8 mouse cellular contexts compared by ENCODE assay signal in genomic region chr10:75558515-75558914, GRCm38 (mm10). TPM values are rescaled to one million over a fixed set of nuclear protein-coding genes. Genes with fewer than 3 reads are reported as not detected.
A peak's percentile ranks its signal among the peaks of the same experiment; 100 is the strongest.
DNase-seq lines count a peak whose midpoint lies in the region; ATAC-seq lines count a peak whose summit lies in the region.

No protein-coding gene starts in this region.

- no peaks in the 10 kb centered on the region for H3K9me3 ChIP-seq in embryonic facial prominence, embryonic 14.5 days (ENCODE audit: control insufficient read depth, low read length)

- peak overlapping the region; percentile 97 for H3K4me2 ChIP-seq in embryonic facial prominence, embryonic 14.5 days (ENCODE audit: low read depth, low read length)

- WGBS in embryonic facial prominence, embryonic 14.5 days = 41% methylated on average over 3 of the region's 3 CpGs

- H3K9ac ChIP-seq in embryonic facial prominence, embryonic 14.5 days (ENCODE audit: low read depth, low read length) = no peak overlapping the region

- H3K27ac ChIP-seq in embryonic facial prominence, embryonic 14.5 days (replicated peaks; ENCODE audit: low read depth, low read length) = peak overlapping the region; percentile 55

- H3K27me3 ChIP-seq in embryonic facial prominence, embryonic 14.5 days (replicated peaks; ENCODE audit: control insufficient read depth, insufficient read depth, low read length) = peaks cover 20% of the 10 kb centered on the region

- peak; percentile 57 for DNase-seq in urinary bladder, postnatal 14 days (ENCODE audit: low spot score)
- no peak for DNase-seq in urinary bladder, adult 2 months (ENCODE audit: low spot score)
- peak; percentile 67 for DNase-seq in embryonic facial prominence, embryonic 14.5 days (ENCODE audit: low spot score)
- peak; percentile 11 to 20 for DNase-seq in layer of hippocampus, postnatal 36 days
- peak; percentile 17 to 20 for DNase-seq in right cerebral cortex, postnatal 36 days (ENCODE audit: low spot score in 2 of 2)
- no peak for DNase-seq in urinary bladder, postnatal 36 days (ENCODE audit: low spot score in 2 of 2)
- no peak for DNase-seq in c-Kit-positive CD71-positive TER-119-positive erythroid progenitor cells, embryonic 14.5 days (ENCODE audit: low spot score)

- peaks cover 33% of the 10 kb centered on the region for H3K4me1 ChIP-seq in embryonic facial prominence, embryonic 14.5 days (ENCODE audit: control insufficient read depth, insufficient read depth, low read length)

- H3K4me3 ChIP-seq in embryonic facial prominence, embryonic 14.5 days (ENCODE audit: low read depth, low read length) = peak overlapping the region; percentile 63

- ATAC-seq in embryonic facial prominence, embryonic 14.5 days (ENCODE audit: low read depth) = peak; percentile 45
- no peak for ATAC-seq in inflammation-experienced regulatory T-cells, adult 6 months

- H3K36me3 ChIP-seq in embryonic facial prominence, embryonic 14.5 days (ENCODE audit: control insufficient read depth, insufficient read depth, low read length) = no peaks in the 10 kb centered on the region

RNA-seq across cellular contexts. Expression of gene Lrrc75b, which starts 1.6 kb away (rescaled TPM):
- 4.7 and 7.5 TPM in 2 replicates for polyA plus RNA-seq in urinary bladder, adult 2 months (2012; rRNA removed)
- 5.7 and 7.9 TPM in 2 replicates for polyA plus RNA-seq in embryonic facial prominence, embryonic 14.5 days (2014; fragmentation: Nextera tagmentation; extraction: Ambion mirVana)
- 1 to 10 TPM; 9.0 to 9.7 TPM for total RNA-seq in layer of hippocampus, postnatal 36 days (2021)
- polyA plus RNA-seq in inflammation-experienced regulatory T-cells, adult 6 months (2017; shearing (Covaris generic)) = 1 to 10 TPM in 1 of 3 experiments, under 1 TPM in 2; 0.16 to 1.7 (median 0.47) TPM

RNA-seq across cellular contexts. Expression of gene Ggt1, which starts 2.9 kb away (rescaled TPM):
- polyA plus RNA-seq in urinary bladder, adult 2 months (2012; rRNA removed) = 0.33 and 0.55 TPM in 2 replicates
- polyA plus RNA-seq in embryonic facial prominence, embryonic 14.5 days (2014; fragmentation: Nextera tagmentation; extraction: Ambion mirVana) = 0.39 and 1.4 TPM in 2 replicates
- 1 to 10 TPM; 2.7 to 3.6 TPM for total RNA-seq in layer of hippocampus, postnatal 36 days (2021)
- 10 to 100 TPM in 1 of 3 experiments, 1 to 10 TPM in 1, under 1 TPM in 1; 0.26 to 15.4 (median 2.2) TPM for polyA plus RNA-seq in inflammation-experienced regulatory T-cells, adult 6 months (2017; shearing (Covaris generic))

RNA-seq across cellular contexts. Expression of gene Ggt5, which starts 30.6 kb away (rescaled TPM):
- 8.6 and 10.5 TPM in 2 replicates for polyA plus RNA-seq in urinary bladder, adult 2 months (2012; rRNA removed)
- polyA plus RNA-seq in embryonic facial prominence, embryonic 14.5 days (2014; fragmentation: Nextera tagmentation; extraction: Ambion mirVana) = 3.1 and 3.9 TPM in 2 replicates
- 1 to 10 TPM; 2.2 to 3.2 TPM for total RNA-seq in layer of hippocampus, postnatal 36 days (2021)
- under 1 TPM; 0.29 to 0.45 (median 0.42) TPM for polyA plus RNA-seq in inflammation-experienced regulatory T-cells, adult 6 months (2017; shearing (Covaris generic))

RNA-seq across cellular contexts. Expression of gene Gucd1, which starts 40.7 kb away (rescaled TPM):
- 13.4 and 16.2 TPM in 2 replicates for polyA plus RNA-seq in urinary bladder, adult 2 months (2012; rRNA removed)
- polyA plus RNA-seq in embryonic facial prominence, embryonic 14.5 days (2014; fragmentation: Nextera tagmentation; extraction: Ambion mirVana) = 32.9 and 35.8 TPM in 2 replicates
- 10 to 100 TPM; 14.8 to 16.1 TPM for total RNA-seq in layer of hippocampus, postnatal 36 days (2021)
- polyA plus RNA-seq in inflammation-experienced regulatory T-cells, adult 6 months (2017; shearing (Covaris generic)) = 10 to 100 TPM; 14.3 to 18.4 (median 17.1) TPM

RNA-seq across cellular contexts. Expression of gene Snrpd3, which starts 41.2 kb away (rescaled TPM):
- 52.9 and 60.3 TPM in 2 replicates for polyA plus RNA-seq in urinary bladder, adult 2 months (2012; rRNA removed)
- polyA plus RNA-seq in embryonic facial prominence, embryonic 14.5 days (2014; fragmentation: Nextera tagmentation; extraction: Ambion mirVana) = 147 and 162 TPM in 2 replicates
- total RNA-seq in layer of hippocampus, postnatal 36 days (2021) = 10 to 100 TPM; 73.5 to 83.4 TPM
- polyA plus RNA-seq in inflammation-experienced regulatory T-cells, adult 6 months (2017; shearing (Covaris generic)) = 100 to 1,000 TPM; 134 to 236 (median 208) TPM

Comparison
In these comparisons a context has a peak if more than half of its experiments do, and no peak if none do; other contexts are left out.
1. DNase-seq: peak in urinary bladder, postnatal 14 days (single experiment), embryonic facial prominence, embryonic 14.5 days (single experiment), layer of hippocampus, postnatal 36 days (2 of 2) and right cerebral cortex, postnatal 36 days (2 of 2); none in urinary bladder, adult 2 months (single experiment), urinary bladder, postnatal 36 days (0 of 2) and c-Kit-positive CD71-positive TER-119-positive erythroid progenitor cells, embryonic 14.5 days (single experiment).